Mouse (Mus musculus): Measurements from ENCODE around the gene Ppm1b.

- TF ChIP-seq POLR2A (IDR thresholded peaks at IDR 0.05; ENCODE audit: extremely low read depth, insufficient read depth, low read length) (no peak), CTCF (IDR thresholded peaks at IDR 0.05; ENCODE audit: low read depth, low read length) (no peak)
Observed at GRCm38 (mm10) chr17:84937220-84937619, 19.3 kb upstream of the Ppm1b start.

Data from liver, adult 2 months (tissue).